Mouse (Mus musculus) monocyte, adult 5-6 weeks (primary cell): ENCODE results near the gene Phf20. TPM values are rescaled to one million over a fixed set of nuclear protein-coding genes. Genes with fewer than 3 reads are reported as not detected.
"Not testable (repeated sequence)": the region's sequence is repeated elsewhere in the genome, so short reads cannot be mapped to it uniquely, and the experiment has no call there.

Experiments used
- ATAC-seq: fragments of 153-309, 156-312 bp; replicated peaks from 2 replicates; pipeline ENCODE4 v1.8.0; 2017; ENCODE audit warnings: mild to moderate bottlenecking; ENCODE audit not compliant: low TSS enrichment, insufficient number of reproducible peaks, severe bottlenecking, poor library complexity, low FRiP score
- total RNA-seq: library from RNA; stranded (forward); fragments of 200-1000, 200-491, 200-594 nt; gene quantifications from 3 replicates; pipeline ENCODE4 v1.2.3, GENCODE M21; 2017

Phf20 gene
- total RNA-seq, 1 experiment from 2014 or later: 25.7 TPM

- ATAC-seq: no peak
These were observed 1.7 kb upstream of the Phf20 start for GRCm38 (mm10) chr2:156194571-156194970.

GRCm38 (mm10) chr2:156197129-156197911 is 1.1 kb downstream of the Phf20 start:
- ATAC-seq: no peak

GRCm38 (mm10) chr2:156199944-156200343 is 3.7 kb downstream of the Phf20 start:
- no peak for ATAC-seq

- no peak for ATAC-seq
These were observed 5.2 kb downstream of the Phf20 start for GRCm38 (mm10) chr2:156201486-156201885.

- ATAC-seq: no peak
These were observed 6.7 kb downstream of the Phf20 start for GRCm38 (mm10) chr2:156202848-156203437.

- ATAC-seq: no peak
These were observed 7.7 kb downstream of the Phf20 start for GRCm38 (mm10) chr2:156203917-156204316.

GRCm38 (mm10) chr2:156217786-156218185 is 21.5 kb downstream of the Phf20 start:
- no peak for ATAC-seq

- ATAC-seq: no peak
These were observed 25.8 kb downstream of the Phf20 start for GRCm38 (mm10) chr2:156222100-156222499.

- no peak for ATAC-seq
These were observed 27.8 kb downstream of the Phf20 start for GRCm38 (mm10) chr2:156224043-156224442.

GRCm38 (mm10) chr2:156227689-156228088 is 31.4 kb downstream of the Phf20 start:
- ATAC-seq: no peak

- ATAC-seq: no peak
These were observed 32.9 kb downstream of the Phf20 start for GRCm38 (mm10) chr2:156229171-156229570.

- no peak for ATAC-seq
These were observed 35.1 kb downstream of the Phf20 start for GRCm38 (mm10) chr2:156231340-156231739.

GRCm38 (mm10) chr2:156233275-156233948 is 37.1 kb downstream of the Phf20 start:
- ATAC-seq: no peak

- not testable (repeated sequence) for ATAC-seq
These were observed 37.8 kb downstream of the Phf20 start for GRCm38 (mm10) chr2:156234016-156234415.

GRCm38 (mm10) chr2:156235847-156236246 is 39.6 kb downstream of the Phf20 start:
- ATAC-seq: no peak

- no peak for ATAC-seq
These were observed 45.4 kb downstream of the Phf20 start for GRCm38 (mm10) chr2:156241662-156242061.

GRCm38 (mm10) chr2:156243011-156243410 is 46.7 kb downstream of the Phf20 start:
- ATAC-seq: no peak

- ATAC-seq: no peak
These were observed 51.3 kb downstream of the Phf20 start for GRCm38 (mm10) chr2:156247599-156247998.

- ATAC-seq: no peak
These were observed 54.5 kb downstream of the Phf20 start for GRCm38 (mm10) chr2:156250761-156251160.

GRCm38 (mm10) chr2:156251291-156251690 is 55.0 kb downstream of the Phf20 start:
- ATAC-seq: no peak
